Mouse (Mus musculus): ENCODE data around the gene Wdr11. TPM values are rescaled to one million over a fixed set of nuclear protein-coding genes. Genes with fewer than 3 reads are reported as not detected.

The Wdr11 gene
- polyA plus RNA-seq, 1 experiment from 2014 or later, result 25.8 TPM

- Histone ChIP-seq H3K27ac (replicated peaks) (no peak overlapping the region), H3K4me1 (peaks cover 11% of the 10 kb centered on the region), H3K9me3 (no peaks in the 10 kb centered on the region), H3K4me2 (no peak overlapping the region), H3K36me3 (peaks cover 61% of the 10 kb centered on the region), H3K9ac (no peak overlapping the region), H3K27me3 (replicated peaks) (no peaks in the 10 kb centered on the region), H3K4me3 (no peak overlapping the region)
- ATAC-seq (ENCODE audit: extremely low read depth, insufficient number of reproducible peaks, low FRiP score, low TSS enrichment), result no peak
- 81% methylated on average over 12 of the region's 12 CpGs for WGBS
Observed at GRCm38 (mm10) chr7:129635898-129636640, 44.4 kb downstream of the Wdr11 start.

DNA sequence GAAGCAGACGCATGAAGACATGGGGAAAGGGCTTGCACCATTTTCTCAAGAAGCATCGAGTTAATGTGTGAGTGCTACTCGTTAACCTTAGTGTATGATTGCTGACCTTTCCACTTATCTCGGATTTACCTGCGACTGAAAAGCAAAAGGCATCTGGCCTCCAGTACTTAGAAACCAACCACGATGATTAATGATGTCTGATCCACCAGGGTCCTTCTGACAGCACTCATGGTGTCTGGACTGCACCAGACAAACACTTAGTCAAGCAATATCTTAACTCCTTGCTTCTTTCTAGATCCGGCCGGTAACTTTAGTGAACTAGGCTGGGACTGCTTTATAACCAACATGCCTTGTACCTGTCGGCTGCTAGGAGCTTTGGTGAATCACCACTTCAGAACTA is 45.3 kb downstream of the Wdr11 start:
- H3K4me3 ChIP-seq, result no peak overlapping the region
- peaks cover 3% of the 10 kb centered on the region; the same call in 1 of the 2 replicates for H3K4me1 ChIP-seq
- H3K27me3 ChIP-seq (replicated peaks), result no peaks in the 10 kb centered on the region
- no peak overlapping the region for H3K9ac ChIP-seq
- WGBS, result 59% methylated on average over 9 of the region's 9 CpGs
- H3K9me3 ChIP-seq, result no peaks in the 10 kb centered on the region
- ATAC-seq (ENCODE audit: extremely low read depth, insufficient number of reproducible peaks, low FRiP score, low TSS enrichment), result no peak
- H3K36me3 ChIP-seq, result peaks cover 52% of the 10 kb centered on the region
- no peak overlapping the region for H3K27ac ChIP-seq (replicated peaks)
- H3K4me2 ChIP-seq, result no peak overlapping the region

GRCm38 (mm10) chr7:129637906-129638475 is 46.3 kb downstream of the Wdr11 start:
- 79% methylated on average over 5 of the region's 5 CpGs for WGBS
- Histone ChIP-seq H3K27me3 (replicated peaks) (no peaks in the 10 kb centered on the region), H3K4me3 (no peak overlapping the region), H3K36me3 (peaks cover 42% of the 10 kb centered on the region), H3K4me1 (no peaks in the 10 kb centered on the region), H3K27ac (replicated peaks) (no peak overlapping the region), H3K4me2 (no peak overlapping the region), H3K9me3 (no peaks in the 10 kb centered on the region), H3K9ac (no peak overlapping the region)
- ATAC-seq (ENCODE audit: extremely low read depth, insufficient number of reproducible peaks, low FRiP score, low TSS enrichment), result no peak

DNA sequence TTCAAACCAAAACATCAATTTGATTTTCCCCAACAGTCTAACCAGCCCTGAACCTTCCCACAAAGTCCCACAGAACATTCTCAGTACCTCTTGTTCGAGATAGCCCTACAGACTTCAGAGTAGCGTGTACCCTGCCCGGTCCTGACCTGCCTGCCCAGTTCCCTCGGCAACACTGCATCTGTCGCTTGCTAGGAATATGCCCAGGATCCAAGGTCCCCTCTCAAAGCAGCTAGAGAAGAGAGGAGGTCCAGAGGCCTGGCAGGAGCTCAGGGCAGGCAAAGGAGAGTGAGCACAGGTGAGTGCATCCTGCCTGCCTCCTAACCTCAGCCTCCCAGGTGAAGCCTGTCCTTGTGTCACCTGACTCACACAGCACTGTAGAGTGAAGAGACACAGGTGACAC is 47.3 kb downstream of the Wdr11 start:
- no peaks in the 10 kb centered on the region for H3K9me3 ChIP-seq
- no peak overlapping the region for H3K4me3 ChIP-seq
- H3K27me3 ChIP-seq (replicated peaks), result no peaks in the 10 kb centered on the region
- ATAC-seq (ENCODE audit: extremely low read depth, insufficient number of reproducible peaks, low FRiP score, low TSS enrichment), result no peak
- WGBS, result 81% methylated on average over 5 of the region's 5 CpGs
- no peak overlapping the region for H3K27ac ChIP-seq (replicated peaks)
- H3K4me1 ChIP-seq, result no peaks in the 10 kb centered on the region
- no peak overlapping the region for H3K9ac ChIP-seq
- H3K4me2 ChIP-seq, result no peak overlapping the region
- peaks cover 31% of the 10 kb centered on the region for H3K36me3 ChIP-seq

DNA sequence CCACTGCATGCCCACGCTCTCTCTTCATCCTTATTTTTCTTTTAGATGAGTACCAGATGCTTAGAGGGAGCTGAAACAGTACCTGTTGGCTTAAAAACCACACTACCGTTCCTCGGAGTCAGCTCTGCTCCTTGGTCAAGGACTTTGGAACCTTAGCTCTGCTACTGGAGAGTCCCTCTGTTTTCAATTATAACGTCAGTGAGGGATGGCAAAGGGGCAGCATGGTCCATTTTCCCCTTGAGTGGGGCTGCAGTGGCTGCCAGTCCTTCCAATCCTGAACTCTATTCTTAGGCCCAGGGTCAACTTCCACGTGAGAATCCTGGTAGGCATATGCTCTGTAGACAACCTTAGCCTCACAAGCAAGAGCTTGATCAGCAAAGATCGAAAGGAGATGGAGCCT is 48.2 kb downstream of the Wdr11 start:
- no peak for ATAC-seq (ENCODE audit: extremely low read depth, insufficient number of reproducible peaks, low FRiP score, low TSS enrichment)
- Histone ChIP-seq H3K27ac (replicated peaks) (no peak overlapping the region), H3K4me3 (no peak overlapping the region), H3K4me1 (no peaks in the 10 kb centered on the region), H3K36me3 (peaks cover 23% of the 10 kb centered on the region), H3K4me2 (no peak overlapping the region), H3K9ac (no peak overlapping the region), H3K27me3 (replicated peaks) (no peaks in the 10 kb centered on the region), H3K9me3 (no peaks in the 10 kb centered on the region)
- WGBS, result 71% methylated on average over 6 of the region's 6 CpGs

DNA sequence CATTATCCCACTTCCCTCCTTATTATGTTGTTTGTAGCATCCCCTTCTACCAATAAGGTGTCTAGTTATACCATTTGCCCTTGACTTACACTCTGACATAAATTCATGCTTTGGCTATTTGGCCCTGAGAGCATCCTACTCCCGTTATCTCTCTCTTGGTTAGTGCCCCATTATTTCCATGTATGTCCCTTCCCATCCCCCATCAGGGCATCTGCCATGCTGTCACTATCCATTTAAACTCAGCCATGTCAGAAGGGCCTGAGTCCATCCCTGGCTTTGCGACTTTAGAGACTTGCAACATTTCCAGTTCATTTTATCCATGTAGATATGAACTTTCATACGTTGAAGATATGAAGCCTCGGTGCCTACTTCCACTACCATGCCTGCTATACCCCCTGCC is 51.6 kb downstream of the Wdr11 start:
- Histone ChIP-seq H3K27me3 (replicated peaks) (no peaks in the 10 kb centered on the region), H3K4me1 (no peaks in the 10 kb centered on the region), H3K9ac (no peak overlapping the region), H3K27ac (replicated peaks) (no peak overlapping the region), H3K4me3 (no peak overlapping the region), H3K4me2 (no peak overlapping the region), H3K9me3 (no peaks in the 10 kb centered on the region), H3K36me3 (no peaks in the 10 kb centered on the region)
- WGBS, result 83% methylated on average over 4 of the region's 4 CpGs
- ATAC-seq (ENCODE audit: extremely low read depth, insufficient number of reproducible peaks, low FRiP score, low TSS enrichment), result no peak

- Histone ChIP-seq H3K9ac (no peak overlapping the region), H3K9me3 (no peaks in the 10 kb centered on the region), H3K36me3 (no peaks in the 10 kb centered on the region), H3K4me3 (no peak overlapping the region), H3K27me3 (replicated peaks) (0 out of 2 replicates have a peak, but pooled peaks cover 1% of the 10 kb centered on the region), H3K4me2 (no peak overlapping the region), H3K4me1 (peaks cover 20% of the 10 kb centered on the region), H3K27ac (replicated peaks) (no peak overlapping the region)
- 68% methylated on average over 7 of the region's 7 CpGs for WGBS
- no peak for ATAC-seq (ENCODE audit: extremely low read depth, insufficient number of reproducible peaks, low FRiP score, low TSS enrichment)
Observed at GRCm38 (mm10) chr7:129647798-129648197, 56.1 kb downstream of the Wdr11 start.

DNA sequence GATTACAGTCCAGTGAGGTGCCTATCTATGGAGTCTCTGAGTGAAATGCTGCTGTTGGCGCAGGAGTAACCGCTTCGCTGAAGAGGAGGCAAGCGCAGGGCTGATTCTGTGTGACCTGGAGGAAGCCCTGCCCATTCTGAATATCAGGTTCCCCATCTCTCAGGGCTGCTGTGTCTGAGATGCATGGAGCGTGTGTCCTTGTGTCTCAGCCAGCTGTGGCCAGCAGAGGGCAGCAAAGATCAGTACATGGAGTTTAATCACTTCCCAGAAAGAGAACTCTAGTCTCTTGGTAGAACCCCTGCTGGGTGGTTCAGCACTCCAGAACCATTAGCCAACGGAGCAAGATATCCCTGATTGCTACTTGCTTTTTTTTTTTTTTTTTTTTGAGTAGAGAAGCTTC is 57.3 kb downstream of the Wdr11 start:
- H3K36me3 ChIP-seq, result no peaks in the 10 kb centered on the region
- no peak overlapping the region for H3K4me2 ChIP-seq
- 0 out of 2 replicates have a peak, but pooled peaks cover 5% of the 10 kb centered on the region for H3K27me3 ChIP-seq (replicated peaks)
- ATAC-seq (ENCODE audit: extremely low read depth, insufficient number of reproducible peaks, low FRiP score, low TSS enrichment), result no peak
- no peaks in the 10 kb centered on the region for H3K9me3 ChIP-seq
- H3K9ac ChIP-seq, result no peak overlapping the region
- 6% methylated on average over 6 of the region's 6 CpGs for WGBS
- no peak overlapping the region for H3K4me3 ChIP-seq
- peaks cover 20% of the 10 kb centered on the region for H3K4me1 ChIP-seq
- no peak overlapping the region for H3K27ac ChIP-seq (replicated peaks)

DNA sequence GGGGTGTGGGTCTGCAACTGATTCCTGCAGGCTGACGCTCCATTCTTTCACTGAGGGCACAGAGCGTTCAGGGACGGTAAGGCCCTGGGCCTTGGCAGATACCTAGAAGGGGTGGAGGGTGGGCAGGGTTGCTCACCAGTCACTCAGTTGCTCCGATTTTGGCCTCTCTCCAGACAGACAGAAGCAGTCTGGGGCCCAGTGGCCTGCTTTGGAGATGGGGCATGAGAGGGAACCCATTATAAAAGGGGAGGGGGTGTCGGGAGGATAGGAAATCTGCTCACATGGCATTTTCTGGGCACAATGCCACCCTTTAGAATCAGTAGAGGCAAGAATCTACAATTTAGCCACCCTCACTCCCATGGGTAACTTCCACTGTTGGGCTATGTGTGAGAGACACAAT is 59.1 kb downstream of the Wdr11 start:
- H3K27ac ChIP-seq (replicated peaks), result 0 out of 2 replicates have a peak overlapping the region, but pooled peaks have one; percentile 12
- peaks cover 9% of the 10 kb centered on the region; the same call in 1 of the 2 replicates for H3K27me3 ChIP-seq (replicated peaks)
- H3K4me3 ChIP-seq, result no peak overlapping the region
- H3K36me3 ChIP-seq, result no peaks in the 10 kb centered on the region
- WGBS, result 63% methylated on average over 5 of the region's 5 CpGs
- no peak overlapping the region for H3K9ac ChIP-seq
- no peak for ATAC-seq (ENCODE audit: extremely low read depth, insufficient number of reproducible peaks, low FRiP score, low TSS enrichment)
- H3K4me2 ChIP-seq, result no peak overlapping the region
- H3K4me1 ChIP-seq, result peaks cover 28% of the 10 kb centered on the region
- no peaks in the 10 kb centered on the region for H3K9me3 ChIP-seq

DNA sequence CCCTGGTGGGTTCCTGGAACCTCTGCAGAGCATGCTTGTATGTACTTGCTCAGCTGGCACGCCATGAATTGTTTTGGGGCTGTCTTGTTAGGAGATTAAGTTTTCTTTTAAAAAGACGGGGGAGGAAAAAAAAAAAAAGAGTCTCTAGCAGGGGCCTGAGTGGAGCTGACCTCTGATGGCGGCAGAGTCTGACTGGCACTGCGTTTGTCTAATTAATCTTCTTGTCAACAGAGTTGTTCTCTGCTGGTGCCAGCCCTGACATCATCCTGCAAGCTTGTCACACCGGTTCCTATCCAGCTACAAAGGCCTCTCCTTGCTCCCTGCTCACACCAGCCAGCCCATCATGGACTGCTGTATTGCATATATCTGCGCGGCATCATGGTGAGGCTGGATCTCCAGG is 60.1 kb downstream of the Wdr11 start:
- Histone ChIP-seq H3K9ac (no peak overlapping the region), H3K4me2 (no peak overlapping the region)
- WGBS, result 35% methylated on average over 7 of the region's 7 CpGs

GRCm38 (mm10) chr7:129652901-129653460 is 61.3 kb downstream of the Wdr11 start:
- no peak for ATAC-seq (ENCODE audit: extremely low read depth, insufficient number of reproducible peaks, low FRiP score, low TSS enrichment)
- Histone ChIP-seq H3K4me2 (no peak overlapping the region), H3K9ac (no peak overlapping the region), H3K9me3 (no peaks in the 10 kb centered on the region), H3K36me3 (no peaks in the 10 kb centered on the region), H3K27ac (replicated peaks) (no peak overlapping the region), H3K4me3 (no peak overlapping the region), H3K27me3 (replicated peaks) (peaks cover 16% of the 10 kb centered on the region), H3K4me1 (peaks cover 28% of the 10 kb centered on the region)
- 50% methylated on average over 9 of the region's 9 CpGs for WGBS

More for the DNA sequence above, 60.1 kb downstream of the Wdr11 start:
- peak overlapping the region; percentile 42 for H3K27ac ChIP-seq (replicated peaks)
- H3K27me3 ChIP-seq (replicated peaks), result peaks cover 16% of the 10 kb centered on the region
- no peaks in the 10 kb centered on the region for H3K9me3 ChIP-seq
- no peak for ATAC-seq (ENCODE audit: extremely low read depth, insufficient number of reproducible peaks, low FRiP score, low TSS enrichment)
- no peak overlapping the region for H3K4me3 ChIP-seq
- peaks cover 28% of the 10 kb centered on the region for H3K4me1 ChIP-seq
- H3K36me3 ChIP-seq, result no peaks in the 10 kb centered on the region

Measured in heart, embryonic 13.5 days (tissue).